Mouse (Mus musculus) neural tube, embryonic 12.5 days (tissue): ENCODE data around the gene Tekt3. TPM values are rescaled to one million over a fixed set of nuclear protein-coding genes. Genes with fewer than 3 reads are reported as not detected.

ENCODE experiments used
- ATAC-seq: fragments of 200-750 bp; cut with Nextera tagmentation; 2 replicates; pipeline ENCODE4 v1.8.0; 2017; ENCODE audit warnings: low read depth, mild to moderate bottlenecking, moderate TSS enrichment, moderate library complexity; ENCODE audit not compliant: low FRiP score
- H3K27ac ChIP-seq: fragments of 300-500 bp; sonication (generic); 2 replicates; pipeline ENCODE4 v1.5.1; 2016
- H3K27me3 ChIP-seq: fragments of 300-500 bp; sonication (generic); replicated peaks from 2 replicates; pipeline ENCODE4 v1.6.1; 2016; ENCODE audit warnings: mild to moderate bottlenecking
- H3K36me3 ChIP-seq: fragments of 300-500 bp; sonication (generic); 2 replicates; pipeline ENCODE4 v1.6.1; 2016; ENCODE audit warnings: mild to moderate bottlenecking
- H3K4me1 ChIP-seq: fragments of 300-500 bp; sonication (generic); 2 replicates; pipeline ENCODE4 v1.6.1; 2016
- H3K4me2 ChIP-seq: fragments of 300-500 bp; sonication (generic); replicated peaks from 2 replicates; pipeline ENCODE4 v1.6.1; 2016; ENCODE audit warnings: mild to moderate bottlenecking
- H3K4me3 ChIP-seq: fragments of 300-500 bp; sonication (generic); 2 replicates; pipeline ENCODE4 v1.5.1; 2016
- H3K9ac ChIP-seq: fragments of 300-500 bp; sonication (generic); 2 replicates; pipeline ENCODE4 v1.6.1; 2016; ENCODE audit warnings: mild to moderate bottlenecking
- H3K9me3 ChIP-seq: fragments of 300-500 bp; sonication (generic); 2 replicates; pipeline ENCODE4 v1.6.1; 2016; ENCODE audit warnings: mild to moderate bottlenecking
- WGBS: fragments of 180-500 bp; shearing (Covaris S2); methylation state at CpG from one replicate; pipeline ENCODE4 v1.1.7; 2016; 5-methylcytosine and 5-hydroxymethylcytosine counted together
- polyA plus RNA-seq: library from polyadenylated mRNA; unstranded; fragments of >200 nt; fragmentation: Nextera tagmentation; extraction: Ambion mirVana; gene quantifications from 2 replicates; pipeline ENCODE4 v1.2.1, GENCODE M21; 2016

Gene Tekt3
- polyA plus RNA-seq, 1 experiment from 2014 or later = not detected

DNA sequence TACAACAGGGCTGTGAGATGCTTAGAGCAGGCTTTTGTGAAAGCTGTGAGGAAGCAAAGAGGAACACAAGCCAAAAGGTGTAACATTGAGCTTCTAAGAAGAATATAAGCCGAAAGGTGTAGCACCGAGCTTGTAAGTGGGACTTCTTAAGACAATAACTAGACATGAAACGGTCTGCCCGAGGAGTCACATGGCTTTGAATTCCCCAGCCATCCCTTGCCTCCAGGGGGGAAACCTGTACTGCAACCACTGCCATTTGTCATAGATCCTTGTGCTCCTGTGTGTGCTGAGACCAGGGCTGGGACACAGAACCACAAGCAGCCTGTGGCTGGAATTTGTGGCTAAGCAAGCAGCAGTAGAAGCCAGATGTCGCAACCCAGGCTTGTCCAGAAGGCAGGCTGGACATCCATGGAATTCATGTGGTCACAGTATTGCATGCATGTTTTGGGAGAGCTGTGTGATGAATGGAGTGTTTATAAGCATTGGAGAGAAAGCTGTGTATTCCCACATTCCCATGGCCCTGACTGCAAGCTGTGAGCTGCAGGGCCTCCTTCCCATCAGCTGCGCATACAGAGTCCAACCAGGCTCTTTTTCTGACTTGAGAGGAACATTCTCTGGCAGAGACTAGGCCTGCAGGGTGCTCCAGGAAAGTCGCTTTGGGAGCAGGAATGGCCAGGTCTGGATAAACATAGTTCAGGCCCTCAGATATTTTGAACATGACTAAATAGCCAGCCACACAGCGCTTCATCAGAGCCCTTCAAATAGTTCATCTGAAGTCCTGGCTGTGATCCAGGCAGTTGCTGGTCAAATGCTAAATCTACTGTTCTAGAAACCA is 53.6 kb downstream of the Tekt3 start:
- 86% methylated on average over 8 of the region's 8 CpGs for WGBS
- Histone ChIP-seq H3K9ac (no peak overlapping the region), H3K27me3 (no peaks in the 10 kb centered on the region), H3K9me3 (no peaks in the 10 kb centered on the region), H3K4me1 (no peaks in the 10 kb centered on the region), H3K4me2 (no peak overlapping the region), H3K36me3 (no peaks in the 10 kb centered on the region), H3K27ac (no peak overlapping the region), H3K4me3 (no peak overlapping the region)
- no peak for ATAC-seq

DNA sequence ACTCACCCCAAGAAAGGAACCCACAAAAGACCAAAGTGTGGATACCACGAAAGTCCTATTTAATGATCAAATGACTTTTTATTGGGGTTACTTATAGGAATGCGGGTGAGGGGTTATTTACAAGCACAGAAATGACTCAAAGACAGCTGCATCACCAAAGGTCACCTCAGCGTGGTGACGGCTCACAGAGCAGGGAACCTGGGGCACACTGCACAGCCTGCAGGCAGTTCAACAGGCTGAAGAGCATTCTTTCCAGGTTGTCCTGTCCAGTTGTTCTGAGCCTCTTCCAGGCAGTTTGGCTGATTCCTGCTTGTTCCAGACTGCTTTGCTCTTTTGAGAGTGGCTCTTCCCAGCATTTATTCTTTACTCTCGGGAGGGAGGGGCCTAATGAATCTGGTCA is 55.2 kb downstream of the Tekt3 start:
- 90% methylated on average over 5 of the region's 5 CpGs for WGBS
- Histone ChIP-seq H3K4me2 (no peak overlapping the region), H3K9me3 (no peaks in the 10 kb centered on the region), H3K4me1 (no peaks in the 10 kb centered on the region), H3K27ac (no peak overlapping the region), H3K4me3 (no peak overlapping the region), H3K27me3 (no peaks in the 10 kb centered on the region), H3K36me3 (no peaks in the 10 kb centered on the region), H3K9ac (no peak overlapping the region)
- no peak for ATAC-seq

DNA sequence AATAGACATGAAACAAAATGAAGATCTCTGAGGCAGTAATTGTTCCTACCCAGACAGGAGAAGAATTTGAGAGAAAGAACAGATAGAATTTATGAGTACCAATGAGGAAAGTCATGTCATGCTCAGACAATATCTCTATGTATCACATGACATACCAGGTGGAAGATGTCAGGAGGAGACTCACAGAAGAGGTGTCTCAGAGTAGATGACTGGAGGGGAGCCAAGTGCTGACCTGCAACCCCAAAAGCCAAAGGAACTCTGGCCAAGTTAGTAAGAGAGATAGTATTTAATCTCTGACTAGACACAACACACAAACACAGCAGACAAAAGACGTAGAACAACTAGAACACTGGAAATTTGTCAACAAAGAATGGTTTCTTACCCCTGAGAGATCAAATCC is 55.8 kb downstream of the Tekt3 start:
- no peak for ATAC-seq
- no peak overlapping the region for H3K9ac ChIP-seq
- H3K4me2 ChIP-seq = no peak overlapping the region
- no peaks in the 10 kb centered on the region for H3K27me3 ChIP-seq
- no peaks in the 10 kb centered on the region for H3K36me3 ChIP-seq
- 92% methylated on average over 1 of the region's 1 CpGs for WGBS
- no peak overlapping the region for H3K4me3 ChIP-seq
- H3K9me3 ChIP-seq = no peaks in the 10 kb centered on the region
- H3K4me1 ChIP-seq = no peaks in the 10 kb centered on the region
- H3K27ac ChIP-seq = no peak overlapping the region

DNA sequence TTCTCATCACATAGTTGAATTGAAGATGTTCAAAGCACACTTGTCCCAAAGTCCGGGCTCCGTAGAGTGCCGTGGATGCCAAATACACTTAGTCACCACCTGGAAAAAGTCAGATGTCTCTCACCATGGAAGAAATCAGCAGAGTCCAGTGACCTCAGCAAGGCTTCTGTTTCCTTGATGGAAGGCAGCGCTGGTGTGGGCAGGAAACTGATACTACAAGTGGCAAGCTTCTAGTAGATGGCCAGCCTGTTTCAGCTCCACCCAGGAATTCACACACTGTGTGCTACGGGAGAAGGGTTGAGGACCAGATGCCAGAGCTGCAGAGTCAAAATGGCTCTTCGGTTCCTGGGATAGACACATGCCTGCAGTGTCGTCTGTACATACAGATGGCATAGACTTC is 58.3 kb downstream of the Tekt3 start:
- Histone ChIP-seq H3K27ac (no peak overlapping the region), H3K4me1 (no peaks in the 10 kb centered on the region), H3K4me2 (no peak overlapping the region), H3K4me3 (no peak overlapping the region), H3K9ac (no peak overlapping the region), H3K36me3 (no peaks in the 10 kb centered on the region), H3K9me3 (no peaks in the 10 kb centered on the region), H3K27me3 (no peaks in the 10 kb centered on the region)
- no peak for ATAC-seq
- 86% methylated on average over 7 of the region's 7 CpGs for WGBS

DNA sequence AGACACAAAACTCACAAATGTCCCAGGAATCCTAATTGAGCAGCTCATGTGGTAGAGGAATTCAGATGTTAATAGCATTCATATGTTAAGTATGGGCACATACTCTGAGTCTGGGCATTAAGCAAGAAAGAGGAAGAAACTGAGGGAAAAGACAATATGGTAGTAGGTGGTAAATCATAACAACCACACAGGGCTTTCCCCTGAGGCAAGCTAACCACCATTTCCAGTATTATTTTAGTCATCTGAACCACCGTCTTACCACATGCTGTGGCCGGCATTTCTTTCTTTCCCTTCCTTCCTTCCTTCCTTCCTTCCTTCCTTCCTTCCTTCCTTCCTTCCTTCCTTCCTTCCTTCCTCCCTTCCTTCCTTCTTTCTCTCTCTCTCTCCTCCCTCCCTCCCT is 60.8 kb downstream of the Tekt3 start:
- Histone ChIP-seq H3K4me3 (no peak overlapping the region), H3K4me1 (no peaks in the 10 kb centered on the region), H3K9me3 (no peaks in the 10 kb centered on the region), H3K4me2 (no peak overlapping the region), H3K27me3 (no peaks in the 10 kb centered on the region), H3K36me3 (no peaks in the 10 kb centered on the region), H3K9ac (no peak overlapping the region), H3K27ac (no peak overlapping the region)
- 66% methylated on average over 2 of the region's 2 CpGs for WGBS
- ATAC-seq = no peak

DNA sequence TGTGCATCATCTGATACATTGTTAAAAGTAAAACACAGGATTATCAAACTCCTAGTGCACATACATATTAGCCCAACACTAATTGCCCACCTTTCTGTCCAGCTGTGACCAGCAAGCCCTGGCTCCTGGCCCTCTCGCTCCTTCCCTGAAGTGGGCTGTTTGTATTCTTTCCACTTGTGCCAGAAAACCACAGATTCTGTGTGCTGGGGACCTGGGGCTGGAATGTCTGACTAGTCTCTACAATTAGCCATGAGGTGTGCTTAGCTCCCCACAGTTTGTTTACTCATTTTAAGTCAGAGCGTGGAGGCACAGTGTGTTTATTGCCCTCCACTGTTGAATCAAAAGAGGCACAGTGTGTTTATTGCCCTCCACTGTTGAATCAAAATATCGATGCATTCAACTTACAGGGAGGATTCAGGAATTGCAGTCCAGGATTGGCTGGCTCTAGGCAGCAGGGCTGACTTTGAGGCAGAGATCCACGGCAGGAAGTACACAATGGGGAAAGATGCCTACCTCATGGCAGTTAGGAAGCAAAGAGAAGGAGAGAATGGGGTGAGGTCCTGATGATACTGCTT is 61.4 kb downstream of the Tekt3 start:
- WGBS = 35% methylated on average over 4 of the region's 4 CpGs
- Histone ChIP-seq H3K27me3 (no peaks in the 10 kb centered on the region), H3K9me3 (no peaks in the 10 kb centered on the region)

DNA sequence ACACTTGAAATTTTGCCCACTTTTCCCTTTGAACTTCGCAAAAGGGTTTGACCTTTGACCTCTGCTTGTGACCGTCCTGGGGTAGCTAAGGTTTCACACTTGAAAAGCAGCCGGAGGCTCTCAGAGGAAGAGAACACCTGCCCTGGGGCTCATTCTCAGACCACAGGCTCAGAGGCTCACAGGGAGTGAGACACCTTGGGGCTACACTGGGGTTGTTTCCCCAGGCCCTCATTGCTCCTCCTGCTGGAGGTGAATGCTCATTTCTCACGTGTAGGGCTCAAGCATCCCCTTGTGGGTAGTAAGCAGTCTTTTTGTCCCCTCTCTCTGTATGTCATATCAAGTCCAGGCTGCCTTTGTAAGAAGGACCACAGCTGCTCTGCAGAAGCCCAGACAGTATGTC is 62.9 kb downstream of the Tekt3 start:
- no peak overlapping the region for H3K9ac ChIP-seq
- no peaks in the 10 kb centered on the region for H3K36me3 ChIP-seq
- H3K4me3 ChIP-seq = no peak overlapping the region
- H3K27ac ChIP-seq = no peak overlapping the region
- ATAC-seq = no peak
- H3K27me3 ChIP-seq = peaks cover 7% of the 10 kb centered on the region
- no peaks in the 10 kb centered on the region for H3K9me3 ChIP-seq
- no peak overlapping the region for H3K4me2 ChIP-seq
- WGBS = 6% methylated on average over 4 of the region's 4 CpGs
- H3K4me1 ChIP-seq = no peaks in the 10 kb centered on the region

More for the DNA sequence above, 61.4 kb downstream of the Tekt3 start:
- H3K4me1 ChIP-seq = no peaks in the 10 kb centered on the region
- no peak overlapping the region for H3K4me3 ChIP-seq
- H3K9ac ChIP-seq = no peak overlapping the region
- H3K27ac ChIP-seq = no peak overlapping the region
- no peak for ATAC-seq
- no peaks in the 10 kb centered on the region for H3K36me3 ChIP-seq
- H3K4me2 ChIP-seq = no peak overlapping the region

DNA sequence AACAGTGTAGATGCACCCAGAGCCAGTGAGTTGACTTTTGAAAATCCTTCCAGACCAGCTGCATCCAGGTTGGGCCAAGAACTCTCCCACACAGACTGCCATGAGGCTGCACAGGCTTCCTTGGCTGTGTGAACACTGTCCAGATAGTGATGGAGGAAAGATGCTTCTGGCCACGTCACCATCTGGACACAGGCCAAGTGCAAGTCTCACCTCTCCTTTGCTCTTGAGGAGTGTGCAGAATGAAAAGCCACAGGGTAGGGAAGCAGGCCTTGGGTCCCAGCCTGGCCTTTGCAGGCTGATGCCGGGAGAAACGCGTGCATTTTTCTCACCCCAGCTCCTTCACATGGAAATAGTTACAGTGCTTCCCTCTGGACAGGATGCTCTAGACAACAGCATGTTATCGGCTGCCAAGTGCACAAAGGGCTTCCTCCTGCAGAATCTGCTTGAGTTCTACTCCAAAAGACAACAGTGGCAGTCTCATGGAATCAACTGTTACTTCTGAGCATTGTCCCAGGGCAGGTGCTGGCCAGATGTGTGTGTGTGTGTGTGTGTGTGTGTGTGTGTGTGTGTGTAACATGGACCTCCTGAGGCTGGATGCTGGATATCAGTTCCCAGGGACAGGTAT is 64.5 kb downstream of the Tekt3 start:
- peaks cover 5% of the 10 kb centered on the region; the same call in 1 of the 2 replicates for H3K4me1 ChIP-seq
- H3K27me3 ChIP-seq = peaks cover 22% of the 10 kb centered on the region
- H3K9me3 ChIP-seq = no peaks in the 10 kb centered on the region
- no peak overlapping the region for H3K4me3 ChIP-seq
- 80% methylated on average over 5 of the region's 5 CpGs for WGBS
- H3K9ac ChIP-seq = no peak overlapping the region
- H3K4me2 ChIP-seq = no peak overlapping the region
- no peak overlapping the region for H3K27ac ChIP-seq
- no peaks in the 10 kb centered on the region for H3K36me3 ChIP-seq
- ATAC-seq = no peak

DNA sequence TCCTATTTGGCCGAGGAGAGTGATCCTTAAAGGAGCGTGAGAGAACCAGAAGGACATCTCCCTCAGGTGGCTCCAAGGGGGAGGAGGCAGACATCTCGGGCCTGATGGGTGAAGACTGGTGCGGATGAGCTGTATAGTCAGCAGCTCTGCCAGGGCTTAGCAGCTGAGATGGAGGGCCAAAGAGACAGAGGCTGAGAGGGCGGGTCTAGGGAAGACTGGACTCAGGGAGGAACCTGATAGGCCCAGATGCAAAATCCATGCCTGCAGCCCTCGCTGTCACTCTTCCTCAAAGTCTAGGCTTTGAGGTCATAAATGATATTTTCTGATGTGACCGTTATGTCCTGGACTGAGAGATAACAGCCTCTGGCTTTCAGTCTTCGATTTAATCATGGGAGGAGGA is 65.5 kb downstream of the Tekt3 start:
- no peaks in the 10 kb centered on the region for H3K36me3 ChIP-seq
- no peaks in the 10 kb centered on the region for H3K9me3 ChIP-seq
- H3K27me3 ChIP-seq = peaks cover 32% of the 10 kb centered on the region
- no peak overlapping the region for H3K27ac ChIP-seq
- no peak overlapping the region for H3K9ac ChIP-seq
- no peak for ATAC-seq
- peaks cover 13% of the 10 kb centered on the region for H3K4me1 ChIP-seq
- WGBS = 87% methylated on average over 8 of the region's 8 CpGs
- no peak overlapping the region for H3K4me2 ChIP-seq
- no peak overlapping the region for H3K4me3 ChIP-seq

DNA sequence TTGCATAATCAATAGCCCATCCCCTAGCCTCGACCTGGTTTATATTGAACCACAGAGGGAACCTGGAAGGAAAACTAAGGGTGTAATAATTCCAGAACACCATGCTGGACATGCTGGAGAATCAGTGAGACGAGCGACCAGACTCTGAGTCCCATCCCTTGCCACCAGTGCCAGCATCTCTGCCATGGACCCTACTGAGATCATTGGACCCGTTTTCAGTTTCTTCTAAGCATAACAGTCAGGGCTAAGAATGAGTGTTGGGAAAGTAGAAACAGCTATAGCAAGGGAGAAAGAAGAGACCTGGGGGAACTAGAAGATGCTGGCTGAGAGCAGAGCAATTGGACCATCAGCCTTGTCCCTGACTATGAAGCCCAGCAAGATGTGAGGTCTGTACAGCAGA is 66.1 kb downstream of the Tekt3 start:
- Histone ChIP-seq H3K4me2 (no peak overlapping the region), H3K9me3 (no peaks in the 10 kb centered on the region), H3K36me3 (no peaks in the 10 kb centered on the region), H3K9ac (no peak overlapping the region), H3K27me3 (peaks cover 37% of the 10 kb centered on the region), H3K4me1 (peaks cover 18% of the 10 kb centered on the region), H3K27ac (no peak overlapping the region), H3K4me3 (no peak overlapping the region)
- ATAC-seq = no peak
- 91% methylated on average over 4 of the region's 4 CpGs for WGBS

DNA sequence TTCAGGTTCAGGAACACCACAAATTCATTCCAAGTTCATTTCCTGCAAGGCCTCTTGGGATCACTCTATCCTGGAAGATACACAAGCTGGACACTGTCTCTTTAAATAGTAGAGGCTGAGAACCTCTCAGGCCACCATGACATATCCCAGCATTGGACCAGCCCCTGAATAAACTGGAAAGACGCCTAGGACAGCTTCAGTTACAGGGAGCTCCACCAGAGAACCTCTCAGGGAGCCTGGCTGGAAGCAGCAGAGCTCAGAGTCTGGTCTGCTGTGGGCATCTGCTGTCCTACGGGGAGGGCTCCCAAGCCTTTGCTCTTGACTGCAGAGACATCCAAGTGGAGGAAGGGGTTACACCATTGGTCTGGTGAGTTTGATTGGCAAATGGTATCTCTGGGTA is 67.3 kb downstream of the Tekt3 start, which contains the start of gene Pmp22:
Gene Pmp22 (plus strand): TSS at position 199 of the 400 bp plus-strand sequence.
- Histone ChIP-seq H3K9me3 (no peaks in the 10 kb centered on the region), H3K4me3 (no peak within 1 kb of the TSS)
- no peak for ATAC-seq

DNA sequence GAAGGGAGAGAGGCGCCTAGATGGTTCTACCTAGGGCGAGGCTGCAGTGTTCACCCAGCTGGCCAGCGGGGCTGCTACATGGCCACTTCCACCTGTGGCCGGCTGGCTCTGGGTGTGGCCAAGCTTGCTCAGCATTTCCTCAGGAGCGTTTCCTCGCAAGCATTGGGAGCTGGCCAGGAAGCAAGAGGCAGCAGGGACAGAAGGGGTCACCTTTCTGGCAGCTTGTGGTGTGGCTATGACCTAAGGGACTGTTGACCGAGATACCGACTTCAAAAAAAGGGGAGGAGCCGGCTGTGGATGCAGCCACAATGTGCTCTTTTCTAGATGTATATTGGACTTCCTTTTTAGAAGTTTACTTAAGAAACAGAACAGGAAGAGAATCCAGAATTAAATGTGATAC is 67.9 kb downstream of the Tekt3 start:
- Histone ChIP-seq H3K9ac (no peak overlapping the region), H3K4me2 (no peak overlapping the region), H3K27ac (no peak overlapping the region), H3K4me1 (peaks cover 26% of the 10 kb centered on the region), H3K27me3 (peaks cover 55% of the 10 kb centered on the region), H3K36me3 (no peaks in the 10 kb centered on the region), H3K9me3 (no peaks in the 10 kb centered on the region), H3K4me3 (no peak overlapping the region)
- 50% methylated on average over 9 of the region's 9 CpGs for WGBS
- no peak for ATAC-seq

More for the DNA sequence above, 67.3 kb downstream of the Tekt3 start, which contains the start of gene Pmp22:
- H3K27me3 ChIP-seq = peaks cover 50% of the 10 kb centered on the region
- no peak within 1 kb of the TSS for H3K9ac ChIP-seq
- H3K4me1 ChIP-seq = peaks cover 26% of the 10 kb centered on the region
- no peak within 1 kb of the TSS for H3K4me2 ChIP-seq
- no peak within 1 kb of the TSS for H3K27ac ChIP-seq
- WGBS = 76% methylated on average over 2 of the region's 2 CpGs
- H3K36me3 ChIP-seq = no peaks in the 10 kb centered on the region
